Mouse (Mus musculus) liver, postnatal 0 days (tissue): ENCODE results near the gene Mob3b. TPM values are rescaled to one million over a fixed set of nuclear protein-coding genes. Genes with fewer than 3 reads are reported as not detected.

ENCODE experiments used
- ATAC-seq: fragments of 200-750 bp; cut with Nextera tagmentation; 2 replicates; pipeline ENCODE4 v1.8.0; 2017; ENCODE audit warnings: mild to moderate bottlenecking, moderate library complexity
- DNase-seq: peaks from one replicate; pipeline ENCODE4 v3.0.0-alpha.2; 2016
- H3K27ac ChIP-seq: fragments of 300-500 bp; sonication (generic); 2 replicates; pipeline ENCODE4 v1.5.1; 2014; ENCODE audit warnings: antibody characterized with exemption, moderate library complexity, mild to moderate bottlenecking, low read depth
- H3K27me3 ChIP-seq: fragments of 300-500 bp; sonication (generic); 2 replicates; pipeline ENCODE4 v1.6.1; 2014; ENCODE audit warnings: low read length, control low read depth, mixed read lengths; ENCODE audit not compliant: insufficient read depth
- H3K36me3 ChIP-seq: fragments of 300-500 bp; sonication (generic); replicated peaks from 2 replicates; pipeline ENCODE4 v1.6.1; 2014; ENCODE audit warnings: mild to moderate bottlenecking, control low read depth, low read length, moderate library complexity, mixed read lengths; ENCODE audit not compliant: insufficient read depth
- H3K4me1 ChIP-seq: fragments of 300-500 bp; sonication (generic); 2 replicates; pipeline ENCODE4 v1.6.1; 2014; ENCODE audit warnings: antibody characterized with exemption, mild to moderate bottlenecking, control low read depth; ENCODE audit not compliant: insufficient read depth
- H3K4me2 ChIP-seq: fragments of 300-500 bp; sonication (generic); 2 replicates; pipeline ENCODE4 v1.6.1; 2014; ENCODE audit warnings: low read depth, mild to moderate bottlenecking, low read length, moderate library complexity, mixed read lengths
- H3K4me3 ChIP-seq: fragments of 300-500 bp; sonication (generic); 2 replicates; pipeline ENCODE4 v1.5.1; 2014; ENCODE audit warnings: low read depth, low read length
- H3K9ac ChIP-seq: fragments of 300-500 bp; sonication (generic); replicated peaks from 2 replicates; pipeline ENCODE4 v1.6.1; 2014; ENCODE audit warnings: mild to moderate bottlenecking, moderate library complexity
- H3K9me3 ChIP-seq: fragments of 300-500 bp; sonication (generic); 2 replicates; pipeline ENCODE4 v1.6.1; 2016; ENCODE audit warnings: mild to moderate bottlenecking, control low read depth, low read length, mixed read lengths
- CTCF ChIP-seq: sonication (generic); IDR thresholded peaks from 2 replicates; pipeline ENCODE4 v1.5.1; 2016; ENCODE audit warnings: antibody characterized with exemption, low read depth
- EP300 ChIP-seq: IDR thresholded peaks from 2 replicates; pipeline ENCODE4 v1.6.1; 2016; ENCODE audit warnings: antibody characterized with exemption, low read depth, mild to moderate bottlenecking
- WGBS: fragments of 180-500 bp; shearing (Covaris S2); extraction: QIAGEN DNeasy Blood & Tissue Kit; methylation state at CpG from one replicate; pipeline ENCODE4 v1.1.7; 2014; ENCODE audit not compliant: insufficient replicate concordance; 5-methylcytosine and 5-hydroxymethylcytosine counted together
- polyA plus RNA-seq: library from polyadenylated mRNA; unstranded; fragments of >200 nt; fragmentation: Nextera tagmentation; extraction: Ambion mirVana; gene quantifications from 2 replicates; pipeline ENCODE4 v1.2.1, GENCODE M21; 2015

Mob3b gene
- polyA plus RNA-seq, 1 experiment from 2014 or later, result 13.6 TPM

DNA sequence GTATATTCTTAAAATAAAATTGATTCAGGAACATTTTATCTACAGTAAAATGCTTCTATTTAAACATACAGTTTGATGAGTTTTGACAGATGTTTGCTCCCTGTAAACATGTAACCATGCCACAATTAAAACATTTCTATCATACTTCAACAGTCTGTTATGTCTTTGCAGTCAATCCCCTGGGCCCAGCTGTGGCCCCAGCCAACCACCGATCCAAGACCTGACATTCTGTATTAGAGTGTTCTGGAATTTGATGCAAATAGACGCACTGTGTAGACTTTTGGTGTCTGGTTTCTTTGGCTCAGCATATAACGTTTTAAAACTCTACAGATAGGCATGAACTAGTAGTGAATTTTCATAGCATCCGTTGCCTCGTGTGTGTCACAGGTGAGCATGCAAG, 182.5 kb downstream of the Mob3b start:
- no peak overlapping the region for H3K27ac ChIP-seq
- TF ChIP-seq CTCF (no peak), EP300 (no peak)

DNA sequence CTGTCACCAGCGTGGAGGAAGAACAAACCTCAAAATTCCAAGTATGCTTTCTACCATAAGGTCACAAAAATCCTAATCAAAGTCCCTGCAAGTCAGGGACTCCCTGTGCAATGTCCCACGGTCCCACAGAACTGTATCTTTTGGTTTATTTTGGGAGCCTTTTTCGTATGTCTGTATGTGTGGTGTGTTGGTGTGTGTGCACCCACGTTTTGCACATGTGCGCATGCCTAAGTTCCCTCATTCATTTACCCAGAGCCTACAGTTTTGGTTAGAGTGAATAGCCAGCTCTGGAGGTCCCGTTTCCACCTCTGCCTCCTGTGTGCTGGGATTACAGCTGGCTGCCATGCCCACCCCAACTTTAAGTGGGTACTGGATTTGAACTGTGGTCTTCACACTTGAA, 189.7 kb downstream of the Mob3b start:
- WGBS, result 76% methylated on average over 6 of the region's 6 CpGs
- H3K9ac ChIP-seq, result no peak overlapping the region
- DNase-seq, result no peak
- no peaks in the 10 kb centered on the region for H3K36me3 ChIP-seq
- no peak overlapping the region for H3K27ac ChIP-seq
- no peaks in the 10 kb centered on the region for H3K9me3 ChIP-seq
- ATAC-seq, result no peak
- H3K4me1 ChIP-seq, result peaks cover 4% of the 10 kb centered on the region; the same call in 1 of the 2 replicates
- H3K27me3 ChIP-seq, result no peaks in the 10 kb centered on the region
- no peak for TF ChIP-seq EP300
- TF ChIP-seq CTCF, result no peak
- H3K4me3 ChIP-seq, result no peak overlapping the region
- H3K4me2 ChIP-seq, result no peak overlapping the region

More for the DNA sequence above, 182.5 kb downstream of the Mob3b start:
- no peak for DNase-seq
- Histone ChIP-seq H3K4me1 (peaks cover 9% of the 10 kb centered on the region; the same call in 1 of the 2 replicates), H3K9me3 (no peaks in the 10 kb centered on the region), H3K4me3 (no peak overlapping the region), H3K27me3 (no peaks in the 10 kb centered on the region), H3K4me2 (no peak overlapping the region), H3K36me3 (no peaks in the 10 kb centered on the region), H3K9ac (no peak overlapping the region)
- 80% methylated on average over 5 of the region's 5 CpGs for WGBS
- ATAC-seq, result no peak

GRCm38 (mm10) chr4:34966336-34966957, 190.8 kb downstream of the Mob3b start:
- DNase-seq (no peak), ATAC-seq (peak; percentile 38; the same call in 1 of the 2 replicates)
- no peaks in the 10 kb centered on the region for H3K9me3 ChIP-seq
- no peak overlapping the region for H3K4me2 ChIP-seq
- H3K4me1 ChIP-seq, result peaks cover 4% of the 10 kb centered on the region; the same call in 1 of the 2 replicates
- H3K27ac ChIP-seq, result peak overlapping the region; percentile 44
- H3K27me3 ChIP-seq, result no peaks in the 10 kb centered on the region
- no peaks in the 10 kb centered on the region for H3K36me3 ChIP-seq
- TF ChIP-seq EP300 (no peak), CTCF (no peak)
- H3K9ac ChIP-seq, result no peak overlapping the region
- no peak overlapping the region for H3K4me3 ChIP-seq
- WGBS, result 61% methylated on average over 8 of the region's 8 CpGs

DNA sequence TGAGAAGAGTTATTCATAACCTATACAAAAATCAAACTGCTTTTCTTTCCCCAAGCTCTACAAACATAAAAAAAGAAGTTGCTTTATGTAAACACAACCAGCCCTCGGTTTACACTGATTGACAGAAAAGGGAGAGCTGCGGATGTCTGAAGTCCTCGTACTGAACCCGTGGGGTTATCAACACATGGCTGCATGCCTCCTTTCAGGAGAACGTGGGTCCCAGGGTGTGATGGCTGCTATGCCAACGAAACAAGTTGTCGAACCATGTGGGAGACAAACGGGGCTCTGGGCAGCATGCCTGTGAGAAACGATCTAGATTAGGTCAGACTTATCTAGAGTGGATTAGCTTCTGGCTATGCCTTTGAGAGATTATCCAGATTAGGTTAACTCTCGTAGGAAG, 192.4 kb downstream of the Mob3b start:
- H3K36me3 ChIP-seq, result no peaks in the 10 kb centered on the region
- H3K27ac ChIP-seq, result no peak overlapping the region
- no peak overlapping the region for H3K4me3 ChIP-seq
- WGBS, result 55% methylated on average over 10 of the region's 10 CpGs
- no peak overlapping the region for H3K9ac ChIP-seq
- no peaks in the 10 kb centered on the region for H3K27me3 ChIP-seq
- no peak for DNase-seq
- H3K4me1 ChIP-seq, result peaks cover 4% of the 10 kb centered on the region; the same call in 1 of the 2 replicates
- no peak for TF ChIP-seq CTCF
- TF ChIP-seq EP300, result no peak
- no peak for ATAC-seq
- no peaks in the 10 kb centered on the region for H3K9me3 ChIP-seq
- H3K4me2 ChIP-seq, result no peak overlapping the region

GRCm38 (mm10) chr4:34963999-34964398, 193.3 kb downstream of the Mob3b start:
- Histone ChIP-seq H3K9me3 (no peaks in the 10 kb centered on the region), H3K4me3 (no peak overlapping the region), H3K27ac (no peak overlapping the region), H3K4me1 (peaks cover 4% of the 10 kb centered on the region), H3K27me3 (no peaks in the 10 kb centered on the region), H3K9ac (no peak overlapping the region), H3K4me2 (no peak overlapping the region), H3K36me3 (no peaks in the 10 kb centered on the region)
- DNase-seq, result no peak
- TF ChIP-seq EP300, result no peak
- no peak for TF ChIP-seq CTCF
- 81% methylated on average over 13 of the region's 13 CpGs for WGBS
- no peak for ATAC-seq

- WGBS, result 68% methylated on average over 15 of the region's 15 CpGs
- TF ChIP-seq EP300 (no peak), CTCF (peak; percentile 55)
- no peak for ATAC-seq
- no peaks in the 10 kb centered on the region for H3K9me3 ChIP-seq
- no peak overlapping the region for H3K4me2 ChIP-seq
- H3K36me3 ChIP-seq, result no peaks in the 10 kb centered on the region
- peak overlapping the region; percentile 55; the same call in 1 of the 2 replicates for H3K27ac ChIP-seq
- no peak overlapping the region for H3K9ac ChIP-seq
- H3K4me3 ChIP-seq, result no peak overlapping the region
- DNase-seq, result no peak
- H3K4me1 ChIP-seq, result no peaks in the 10 kb centered on the region; the same call in 1 of the 2 replicates
- no peaks in the 10 kb centered on the region for H3K27me3 ChIP-seq
Measured at GRCm38 (mm10) chr4:34960781-34961560, 196.3 kb downstream of the Mob3b start.
